In the genomic region with DNA sequence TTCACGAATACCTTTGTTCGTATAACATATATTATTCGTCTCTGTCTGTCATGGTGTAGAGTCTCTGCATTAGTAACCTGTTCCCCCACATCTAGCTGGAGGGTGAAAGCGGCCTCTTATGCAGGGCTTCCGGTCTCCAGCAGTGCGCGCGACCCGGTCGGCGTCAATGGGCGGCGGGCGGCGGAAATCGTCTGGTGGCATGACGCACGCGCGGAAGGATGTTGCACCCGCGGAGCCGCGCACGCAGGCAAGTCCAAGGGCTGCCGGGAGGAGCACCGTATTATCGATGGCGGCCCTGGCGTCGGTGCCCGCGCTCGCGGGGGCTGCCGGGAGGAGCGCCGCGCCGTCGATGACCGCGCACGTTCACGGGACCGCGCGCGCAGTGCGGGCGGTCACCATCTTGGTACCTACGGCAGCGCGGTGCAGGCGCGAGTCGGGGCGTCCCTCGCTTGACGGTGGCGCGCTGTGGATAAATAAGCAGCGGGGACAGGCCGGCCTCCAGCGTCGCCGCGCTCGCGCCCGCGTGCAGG, we compare ENCODE assay signal across 8 mouse cellular contexts. TPM values are rescaled to one million over a fixed set of nuclear protein-coding genes. Genes with fewer than 3 reads are reported as not detected.
DNase-seq lines count a peak whose midpoint lies in the region; ATAC-seq and TF ChIP-seq lines count a peak whose summit lies in the region.

A gene (plus strand): TSS at position 395 of the 530 bp plus-strand sequence.

- peaks cover 41% of the 10 kb centered on the region for H3K79me3 ChIP-seq in C2C12 (ENCODE audit: low read depth)

- under 1% methylated on average over 65 of the region's 72 CpGs for WGBS in heart, embryonic 11.5 days (ENCODE audit: insufficient replicate concordance)
- under 1% methylated on average over 72 of the region's 72 CpGs for WGBS in kidney, embryonic 16.5 days
- under 1% methylated on average over 72 of the region's 72 CpGs for WGBS in liver, adult 2 months

- TF ChIP-seq CTCF in C2C12 (IDR thresholded peaks at IDR 0.05; ENCODE audit: control insufficient read depth, insufficient read depth, insufficient read length), result no peak
- no peak for TF ChIP-seq CTCF in brain, embryonic 14.5 days (IDR thresholded peaks at IDR 0.05; ENCODE audit: borderline replicate concordance, extremely low read depth, insufficient read depth, insufficient read length)
- TF ChIP-seq CTCF in liver, adult 2 months (IDR thresholded peaks at IDR 0.05; ENCODE audit: low read depth, low read length), result no peak

- H3K4me1 ChIP-seq in erythroblast, embryonic 14.5 days (ENCODE audit: control insufficient read depth), result peaks cover 46% of the 10 kb centered on the region
- peaks cover 10% of the 10 kb centered on the region for H3K4me1 ChIP-seq in heart, embryonic 11.5 days (ENCODE audit: control insufficient read depth, insufficient read depth, low read length)
- H3K4me1 ChIP-seq in kidney, embryonic 16.5 days (ENCODE audit: insufficient read depth, low read length), result peaks cover 11% of the 10 kb centered on the region
- peaks cover 9% of the 10 kb centered on the region for H3K4me1 ChIP-seq in liver, adult 2 months (ENCODE audit: control insufficient read depth, insufficient read depth, low read length)

- no peaks in the 10 kb centered on the region for H3K9me3 ChIP-seq in erythroblast, embryonic 14.5 days (ENCODE audit: control insufficient read depth, low read length)
- H3K9me3 ChIP-seq in heart, embryonic 11.5 days (replicated peaks; ENCODE audit: control insufficient read depth, low read length), result no peaks in the 10 kb centered on the region
- no peaks in the 10 kb centered on the region for H3K9me3 ChIP-seq in kidney, embryonic 16.5 days (ENCODE audit: low read length)

- no peaks in the 10 kb centered on the region for H3K27me3 ChIP-seq in C2C12 (ENCODE audit: control insufficient read depth, insufficient read depth, insufficient read length)
- H3K27me3 ChIP-seq in erythroblast, embryonic 14.5 days (ENCODE audit: control insufficient read depth), result no peaks in the 10 kb centered on the region
- H3K27me3 ChIP-seq in heart, embryonic 11.5 days (ENCODE audit: control insufficient read depth, insufficient read depth, low read length), result no peaks in the 10 kb centered on the region
- H3K27me3 ChIP-seq in kidney, embryonic 16.5 days (ENCODE audit: insufficient read depth, low read length), result peaks cover 2% of the 10 kb centered on the region; the same call in 1 of the 2 replicates
- H3K27me3 ChIP-seq in liver, adult 2 months (ENCODE audit: control insufficient read depth, insufficient read depth, low read length), result no peaks in the 10 kb centered on the region
- peaks cover 8% of the 10 kb centered on the region for H3K27me3 ChIP-seq in myocyte (ENCODE audit: control insufficient read depth, insufficient read depth, insufficient read length)
- H3K27me3 ChIP-seq in splenic B cell, adult 2 months (ENCODE audit: control insufficient read depth, insufficient read depth, low read length, poor library complexity, severe bottlenecking), result no peaks in the 10 kb centered on the region

- H3K9ac ChIP-seq in heart, embryonic 11.5 days (ENCODE audit: low read depth, low read length), result peak within 1 kb of the TSS; percentile 85
- peak within 1 kb of the TSS; percentile 81 for H3K9ac ChIP-seq in kidney, embryonic 16.5 days (replicated peaks; ENCODE audit: low read length)
- H3K9ac ChIP-seq in liver, adult 2 months (ENCODE audit: low read depth, low read length), result peak within 1 kb of the TSS; percentile 91

- peak within 1 kb of the TSS; percentile 76 for H3ac ChIP-seq in C2C12 (ENCODE audit: control insufficient read depth, insufficient read length, low read depth)
- peak within 1 kb of the TSS; percentile 50 for H3ac ChIP-seq in myocyte (ENCODE audit: control insufficient read depth, insufficient read length)

- H3K4me3 ChIP-seq in C2C12 (ENCODE audit: insufficient read depth, poor library complexity, severe bottlenecking) (peak within 1 kb of the TSS; percentile 76), myocyte (peak within 1 kb of the TSS; percentile 68)
- peak within 1 kb of the TSS; percentile 88 for H3K4me3 ChIP-seq in erythroblast, embryonic 14.5 days (replicated peaks)
- H3K4me3 ChIP-seq in heart, embryonic 11.5 days (ENCODE audit: low read depth, low read length), result peak within 1 kb of the TSS; percentile 86
- peak within 1 kb of the TSS; percentile 83 for H3K4me3 ChIP-seq in kidney, embryonic 16.5 days (ENCODE audit: low read length)
- H3K4me3 ChIP-seq in liver, adult 2 months (ENCODE audit: insufficient read depth, low read depth, low read length), result peak within 1 kb of the TSS; percentile 96

- DNase-seq in brain, embryonic 14.5 days (ENCODE audit: low read depth), result peak; percentile 100
- peak; percentile 82 for DNase-seq in liver, adult 2 months (ENCODE audit: extremely low read depth, low read depth, low spot score)
- peak; percentile 98 for DNase-seq in splenic B cell, adult 2 months (ENCODE audit: low read depth, low spot score)

- peak; percentile 97 for ATAC-seq in heart, embryonic 11.5 days (replicated peaks; ENCODE audit: insufficient number of reproducible peaks, low FRiP score, low TSS enrichment)
- peak; percentile 97 for ATAC-seq in kidney, embryonic 16.5 days (ENCODE audit: low FRiP score, low TSS enrichment)

- peak; percentile 86 for TF ChIP-seq POLR2A in brain, embryonic 14.5 days (IDR thresholded peaks at IDR 0.05; ENCODE audit: borderline replicate concordance, extremely low read depth, insufficient read depth, insufficient read length, poor library complexity, severe bottlenecking)
- TF ChIP-seq POLR2A in liver, adult 2 months (IDR thresholded peaks at IDR 0.05; ENCODE audit: extremely low read depth, insufficient read depth, low read length), result no peak
- TF ChIP-seq POLR2A in myocyte (IDR thresholded peaks at IDR 0.05; ENCODE audit: insufficient read length, low read depth), result peak; percentile 94

- H3K36me3 ChIP-seq in C2C12 (ENCODE audit: control insufficient read depth, insufficient read depth) (peaks cover 26% of the 10 kb centered on the region), myocyte (ENCODE audit: control insufficient read depth, insufficient read depth) (no peaks in the 10 kb centered on the region)
- peaks cover 30% of the 10 kb centered on the region for H3K36me3 ChIP-seq in erythroblast, embryonic 14.5 days (ENCODE audit: control insufficient read depth)
- no peaks in the 10 kb centered on the region; the same call in 1 of the 2 replicates for H3K36me3 ChIP-seq in heart, embryonic 11.5 days (ENCODE audit: control insufficient read depth, insufficient read depth, low read length)
- peaks cover 5% of the 10 kb centered on the region; the same call in 1 of the 2 replicates for H3K36me3 ChIP-seq in kidney, embryonic 16.5 days (ENCODE audit: insufficient read depth, low read length)
- H3K36me3 ChIP-seq in liver, adult 2 months (ENCODE audit: control insufficient read depth, insufficient read depth, low read length), result no peaks in the 10 kb centered on the region; the same call in 1 of the 2 replicates
- no peaks in the 10 kb centered on the region for H3K36me3 ChIP-seq in splenic B cell, adult 2 months (ENCODE audit: control insufficient read depth, insufficient read depth, low read length, poor library complexity, severe bottlenecking)

- H3K4me2 ChIP-seq in heart, embryonic 11.5 days, result peak within 1 kb of the TSS; percentile 98
- peak within 1 kb of the TSS; percentile 79 for H3K4me2 ChIP-seq in kidney, embryonic 16.5 days (replicated peaks; ENCODE audit: low read depth, low read length)
- H3K4me2 ChIP-seq in myocyte (ENCODE audit: low read depth), result peak within 1 kb of the TSS; percentile 82

- H3K79me2 ChIP-seq in C2C12 (ENCODE audit: control insufficient read depth, insufficient read depth) (peaks cover 45% of the 10 kb centered on the region), myocyte (ENCODE audit: control insufficient read depth, insufficient read depth) (peaks cover 43% of the 10 kb centered on the region)
- peaks cover 14% of the 10 kb centered on the region; the same call in 1 of the 2 replicates for H3K79me2 ChIP-seq in liver, adult 2 months (ENCODE audit: control insufficient read depth, insufficient read depth, low read length)

- H3K27ac ChIP-seq in heart, embryonic 11.5 days (ENCODE audit: low read depth, low read length), result peak within 1 kb of the TSS; percentile 91
- peak within 1 kb of the TSS; percentile 93 for H3K27ac ChIP-seq in kidney, embryonic 16.5 days (ENCODE audit: low read length)
- H3K27ac ChIP-seq in liver, adult 2 months (replicated peaks; ENCODE audit: insufficient read depth, low read depth, low read length), result peak within 1 kb of the TSS; percentile 74

TF ChIP-seq in C2C12, 6 proteins besides CTCF, POLR2A, EP300 and RAD21:
- TF ChIP-seq CEBPB (IDR thresholded peaks at IDR 0.05; ENCODE audit: low read depth) (no peak), FOSL1 (IDR thresholded peaks at IDR 0.05; ENCODE audit: insufficient read depth, low read length, poor library complexity, severe bottlenecking) (no peak), MYOD1 (IDR thresholded peaks at IDR 0.05; ENCODE audit: control insufficient read depth, insufficient read length, low read depth) (no peak), MAX (IDR thresholded peaks at IDR 0.05) (no peak), USF1 (IDR thresholded peaks at IDR 0.05; ENCODE audit: low read depth) (no peak), MYOG (IDR thresholded peaks at IDR 0.05; ENCODE audit: control insufficient read depth, extremely low read depth, insufficient read length) (no peak)
TF ChIP-seq in C2C12: peak in this region for 0.

TF ChIP-seq in myocyte, 11 proteins besides CTCF, POLR2A, EP300 and RAD21:
- TF ChIP-seq TCF12 (IDR thresholded peaks at IDR 0.05; ENCODE audit: insufficient read depth, poor library complexity, severe bottlenecking) (no peak), MAX (IDR thresholded peaks at IDR 0.05; ENCODE audit: low read depth) (no peak), POLR2AphosphoS2 (IDR thresholded peaks at IDR 0.05; ENCODE audit: insufficient read length, low read depth) (peak; percentile 92), CEBPB (IDR thresholded peaks at IDR 0.05; ENCODE audit: insufficient read depth, poor library complexity, severe bottlenecking) (no peak), MYOG (IDR thresholded peaks at IDR 0.05; ENCODE audit: control insufficient read depth in 1 of 3, insufficient read depth in 1 of 3, insufficient read length in 2 of 3, low read depth in 2 of 3) (peak in 1 of 3 experiments; percentile 50), SRF (IDR thresholded peaks at IDR 0.05; ENCODE audit: control insufficient read depth, insufficient read length, low read depth) (peak; percentile 59)

RNA-seq across cellular contexts. Expression of the gene that starts here (rescaled TPM):
- 26.6 TPM for polyA plus RNA-seq in C2C12 (2012; fragmentation: generic; extraction: Trizol)
- polyA plus RNA-seq in brain, embryonic 14.5 days (2012; rRNA removed), result 38.1 and 43.4 TPM in 2 replicates
- polyA plus RNA-seq in erythroblast, embryonic 14.5 days (2012), result 0.22 and 0.25 TPM in 2 replicates
- 29.9 and 31.9 TPM in 2 replicates for polyA plus RNA-seq in heart, embryonic 11.5 days (2014; fragmentation: Nextera tagmentation; extraction: Ambion mirVana)
- polyA plus RNA-seq in kidney, embryonic 16.5 days (2015; fragmentation: Nextera tagmentation; extraction: Ambion mirVana), result 12.1 and 13.2 TPM in 2 replicates
- total RNA-seq in liver, adult 2 months (2014; rRNA removed), result 33.2 and 34.0 TPM in 2 replicates
- polyA plus RNA-seq in liver, adult 2 months (2012; rRNA removed), result 10.3 and 11.1 TPM in 2 replicates
- polyA plus RNA-seq in myocyte (2012; fragmentation: generic; extraction: Trizol), result 28.9 TPM

Comparison
In these comparisons a context has a peak if more than half of its experiments do, and no peak if none do; other contexts are left out.
1. Peak in every context shown above with its lines: DNase-seq, ATAC-seq, H3K4me3 ChIP-seq and H3K27ac ChIP-seq.